Mouse (Mus musculus) midbrain, embryonic 10.5 days (tissue): ENCODE measurements around the gene Sem1. TPM values are rescaled to one million over a fixed set of nuclear protein-coding genes. Genes with fewer than 3 reads are reported as not detected.
A peak's percentile ranks its signal among the peaks of the same experiment; 100 is the strongest.

Source experiments
- DNase-seq: peaks from one replicate; pipeline ENCODE4 v3.0.0-alpha.2; 2017; ENCODE audit warnings: low spot score
- H3K27ac ChIP-seq: fragments of 300-500 bp; sonication (generic); replicated peaks from 2 replicates; pipeline ENCODE4 v1.5.1; 2016; ENCODE audit warnings: mild to moderate bottlenecking
- H3K27me3 ChIP-seq: fragments of 300-500 bp; sonication (generic); 2 replicates; pipeline ENCODE4 v1.6.1; 2016; ENCODE audit warnings: low read depth, mild to moderate bottlenecking; ENCODE audit not compliant: poor library complexity, severe bottlenecking
- H3K36me3 ChIP-seq: fragments of 300-500 bp; sonication (generic); 2 replicates; pipeline ENCODE4 v1.6.1; 2016; ENCODE audit warnings: mild to moderate bottlenecking, moderate library complexity
- H3K4me1 ChIP-seq: fragments of 300-500 bp; sonication (generic); 2 replicates; pipeline ENCODE4 v1.6.1; 2016
- H3K4me3 ChIP-seq: fragments of 300-500 bp; sonication (generic); 2 replicates; pipeline ENCODE4 v1.5.1; 2016; ENCODE audit warnings: mild to moderate bottlenecking, moderate library complexity
- H3K9me3 ChIP-seq: fragments of 300-500 bp; sonication (generic); replicated peaks from 2 replicates; pipeline ENCODE4 v1.6.1; 2016; ENCODE audit warnings: mild to moderate bottlenecking
- WGBS: fragments of 180-500 bp; shearing (Covaris S2); methylation state at CpG from one replicate; pipeline ENCODE4 v1.1.7; 2016; 5-methylcytosine and 5-hydroxymethylcytosine counted together
- polyA plus RNA-seq: library from polyadenylated mRNA; unstranded; fragments of >200 nt; fragmentation: Nextera tagmentation; extraction: Ambion mirVana; gene quantifications from 2 replicates; pipeline ENCODE4 v1.2.1, GENCODE M21; 2016

Gene Sem1
- polyA plus RNA-seq = 229 and 237 TPM in 2 replicates

DNA sequence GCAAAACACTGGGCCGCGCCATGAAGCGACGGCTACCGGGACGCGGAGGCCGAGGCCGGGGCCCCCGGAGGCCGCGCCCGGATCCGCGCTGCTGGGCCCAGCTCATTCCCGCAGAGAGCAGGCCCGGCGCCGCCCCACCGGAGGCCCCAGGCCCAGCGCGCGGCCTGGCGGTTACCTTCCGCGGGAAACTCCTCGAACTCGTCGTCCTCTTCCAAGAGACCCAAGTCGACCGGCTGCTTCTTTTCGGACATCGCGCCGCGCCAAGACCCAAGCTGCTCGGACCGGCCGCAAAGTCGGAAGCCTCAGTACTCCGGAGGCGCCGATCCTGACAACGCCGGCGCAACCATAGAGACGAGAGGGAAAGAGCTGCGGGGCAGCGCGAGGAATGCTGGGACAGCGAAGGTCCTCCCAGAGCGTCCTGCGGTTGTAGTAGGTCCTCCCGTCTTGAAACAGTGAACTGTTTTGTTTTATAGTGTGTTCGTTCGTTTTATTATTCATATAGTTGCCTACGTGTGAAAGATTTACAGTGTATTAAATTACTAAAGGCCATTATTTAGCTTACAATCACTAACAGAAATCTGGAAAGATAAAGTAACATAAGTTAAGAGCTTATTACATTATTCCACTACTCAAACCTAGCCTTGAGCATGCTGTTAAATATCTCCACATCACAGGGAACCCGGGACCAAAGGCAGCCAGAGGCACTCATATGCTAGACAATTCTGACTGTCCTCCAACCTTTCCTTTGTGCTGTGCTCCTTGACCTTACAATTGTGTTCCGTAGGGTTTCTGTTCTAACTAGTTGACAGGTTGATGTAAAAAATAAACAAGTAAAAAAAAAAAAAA, at the start of gene Sem1:
Gene Sem1 (minus strand): TSS at position 360 of the 846 bp plus-strand sequence.
- H3K9me3 ChIP-seq = no peaks in the 10 kb centered on the region
- peaks cover 20% of the 10 kb centered on the region for H3K36me3 ChIP-seq
- H3K4me1 ChIP-seq = peaks cover 15% of the 10 kb centered on the region
- peak within 1 kb of the TSS; percentile 94 for H3K4me3 ChIP-seq
- DNase-seq = peak; percentile 87
- H3K27me3 ChIP-seq = no peaks in the 10 kb centered on the region
- H3K27ac ChIP-seq = peak within 1 kb of the TSS; percentile 96
- WGBS = 1% methylated on average over 59 of the region's 59 CpGs

DNA sequence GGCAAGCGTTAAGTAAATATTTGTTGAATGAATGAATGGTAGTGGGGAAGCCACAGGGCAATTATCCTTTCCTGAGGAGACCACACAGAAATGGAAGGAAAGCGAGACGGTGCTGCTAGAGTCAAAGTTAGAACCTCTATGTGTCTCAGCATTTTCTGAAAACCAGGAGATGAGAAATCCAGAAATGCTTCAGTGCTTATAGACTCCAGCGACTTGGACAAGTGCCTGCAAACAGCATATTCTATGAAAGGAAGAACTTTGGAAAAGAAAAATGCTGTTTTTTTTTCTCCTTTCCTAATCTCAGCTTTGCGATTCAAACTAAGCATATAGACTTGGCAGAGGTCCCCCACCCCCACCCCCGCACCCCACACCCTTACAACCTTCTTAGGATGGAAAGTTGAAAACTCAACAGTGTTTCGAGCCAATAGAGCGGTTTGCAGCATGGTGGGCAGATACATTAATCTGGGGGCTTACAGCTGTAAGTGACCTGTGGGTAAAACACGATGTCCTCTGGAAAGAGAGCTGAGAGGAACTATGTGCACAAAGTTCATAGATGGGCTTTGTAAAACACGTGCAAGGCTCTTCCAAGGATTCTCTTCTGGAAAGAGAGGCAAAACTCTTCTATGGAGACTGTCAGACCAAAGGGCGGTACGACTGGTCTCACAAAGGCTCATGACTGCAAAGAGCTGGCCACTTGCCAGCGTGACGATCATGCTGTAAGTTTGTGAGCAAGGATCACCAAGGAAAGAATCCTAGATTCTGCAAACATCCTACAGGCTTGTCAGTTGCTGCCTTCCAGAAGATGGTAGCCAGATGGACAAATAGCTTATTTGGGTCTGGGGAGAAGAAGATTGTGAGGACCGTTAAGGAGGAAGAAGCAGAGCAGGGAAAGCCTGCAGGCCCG, 44.6 kb upstream of the Sem1 start:
- DNase-seq = no peak
- Histone ChIP-seq H3K27ac (no peak overlapping the region), H3K4me1 (peaks cover 4% of the 10 kb centered on the region; the same call in 1 of the 2 replicates), H3K4me3 (no peak overlapping the region), H3K9me3 (no peaks in the 10 kb centered on the region), H3K36me3 (no peaks in the 10 kb centered on the region), H3K27me3 (no peaks in the 10 kb centered on the region)
- 67% methylated on average over 16 of the region's 16 CpGs for WGBS

DNA sequence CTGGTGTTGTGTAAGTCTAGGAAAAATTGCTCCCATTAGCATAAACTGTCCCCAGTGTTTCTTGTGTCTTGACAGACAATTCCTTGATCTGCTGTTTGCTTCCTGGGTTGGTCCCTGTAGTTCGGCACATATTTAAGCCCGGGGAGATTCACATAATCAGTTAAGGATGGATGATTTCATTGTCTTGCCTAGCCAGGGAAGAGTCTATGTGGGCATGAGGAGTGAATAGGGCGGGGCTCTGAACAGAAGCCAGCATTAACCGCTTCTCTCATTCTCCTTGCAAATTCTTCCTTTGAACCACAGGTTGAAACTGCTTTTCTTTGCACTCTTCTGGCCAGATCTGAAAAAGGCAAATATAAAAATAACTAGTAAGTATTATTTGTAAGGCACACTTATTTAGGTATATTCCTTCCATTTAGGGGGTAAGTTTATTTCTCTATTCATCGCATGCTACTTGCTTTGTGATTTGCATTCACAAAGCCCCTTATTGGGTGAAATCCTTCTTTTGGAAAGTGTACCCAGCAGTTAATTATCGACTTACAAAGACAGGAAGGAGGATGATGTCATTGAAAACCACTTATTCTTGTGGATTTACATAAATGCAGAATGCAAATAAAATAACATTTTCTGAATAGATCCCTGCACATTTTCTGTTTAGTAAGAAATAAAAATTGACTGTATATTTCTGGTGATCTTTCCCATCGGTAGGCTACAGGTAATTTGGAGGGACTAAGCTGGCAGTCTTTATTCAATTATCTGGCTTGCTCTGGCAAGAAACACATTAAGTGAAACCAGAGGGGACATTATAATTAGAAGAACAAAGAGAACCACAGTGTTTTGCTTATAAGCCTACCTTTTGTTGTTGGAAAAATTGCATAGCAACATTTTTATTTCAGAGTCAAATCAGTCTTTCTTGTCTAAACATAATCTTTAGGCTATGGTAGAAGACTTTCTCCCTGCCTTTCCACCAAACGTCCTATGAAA, 25.4 kb upstream of the Sem1 start:
- no peak overlapping the region for H3K27ac ChIP-seq
- no peak overlapping the region for H3K4me3 ChIP-seq
- H3K9me3 ChIP-seq = no peaks in the 10 kb centered on the region
- peaks cover 12% of the 10 kb centered on the region for H3K4me1 ChIP-seq
- H3K36me3 ChIP-seq = no peaks in the 10 kb centered on the region
- 58% methylated on average over 8 of the region's 8 CpGs for WGBS
- no peaks in the 10 kb centered on the region for H3K27me3 ChIP-seq
- DNase-seq = no peak

DNA sequence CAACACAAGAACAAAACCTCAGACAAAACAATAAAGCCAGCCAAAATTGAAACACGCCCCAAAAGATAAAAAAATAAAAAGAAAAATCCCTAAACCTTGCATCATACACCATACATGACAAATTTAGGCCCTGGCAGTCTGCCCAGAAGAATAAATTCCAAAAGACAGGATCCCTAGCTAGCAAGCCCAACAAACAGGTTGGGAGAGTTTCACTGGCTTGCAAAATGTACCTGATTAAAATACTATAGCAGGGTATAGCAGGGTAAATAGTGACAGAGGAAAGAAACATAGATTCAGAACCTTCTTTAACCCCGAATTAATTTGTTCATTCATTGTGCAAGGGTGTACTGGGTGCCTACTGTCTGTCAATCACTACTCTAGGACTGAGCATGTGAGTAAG, 7.8 kb upstream of the Sem1 start:
- 84% methylated on average over 2 of the region's 2 CpGs for WGBS
- no peaks in the 10 kb centered on the region for H3K9me3 ChIP-seq
- H3K27ac ChIP-seq = no peak overlapping the region
- no peak for DNase-seq
- H3K4me3 ChIP-seq = no peak overlapping the region
- H3K4me1 ChIP-seq = no peaks in the 10 kb centered on the region
- H3K27me3 ChIP-seq = no peaks in the 10 kb centered on the region
- H3K36me3 ChIP-seq = no peaks in the 10 kb centered on the region

DNA sequence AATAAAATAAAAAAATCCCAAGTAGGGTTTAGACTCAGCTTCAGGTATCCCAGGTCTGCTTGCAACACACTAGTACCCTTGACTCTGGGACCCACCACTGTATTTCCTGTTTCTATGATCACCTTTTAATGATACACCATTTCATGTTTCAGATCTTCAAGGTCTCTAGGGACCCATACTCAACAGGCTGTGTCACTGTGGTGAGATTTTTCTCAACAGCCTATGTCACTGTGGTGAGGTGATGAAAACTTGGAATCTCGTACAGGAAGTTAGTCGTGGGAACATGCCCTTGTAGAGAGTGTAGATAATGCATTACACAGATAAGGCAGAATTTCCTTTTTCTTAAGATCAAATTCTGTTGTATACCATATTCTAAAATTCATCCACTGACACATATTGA, 3.4 kb upstream of the Sem1 start:
- H3K27ac ChIP-seq = no peak overlapping the region
- H3K36me3 ChIP-seq = no peaks in the 10 kb centered on the region
- H3K9me3 ChIP-seq = no peaks in the 10 kb centered on the region
- peaks cover 11% of the 10 kb centered on the region for H3K4me1 ChIP-seq
- no peaks in the 10 kb centered on the region for H3K27me3 ChIP-seq
- no peak overlapping the region for H3K4me3 ChIP-seq
- no peak for DNase-seq
- 88% methylated on average over 2 of the region's 2 CpGs for WGBS

DNA sequence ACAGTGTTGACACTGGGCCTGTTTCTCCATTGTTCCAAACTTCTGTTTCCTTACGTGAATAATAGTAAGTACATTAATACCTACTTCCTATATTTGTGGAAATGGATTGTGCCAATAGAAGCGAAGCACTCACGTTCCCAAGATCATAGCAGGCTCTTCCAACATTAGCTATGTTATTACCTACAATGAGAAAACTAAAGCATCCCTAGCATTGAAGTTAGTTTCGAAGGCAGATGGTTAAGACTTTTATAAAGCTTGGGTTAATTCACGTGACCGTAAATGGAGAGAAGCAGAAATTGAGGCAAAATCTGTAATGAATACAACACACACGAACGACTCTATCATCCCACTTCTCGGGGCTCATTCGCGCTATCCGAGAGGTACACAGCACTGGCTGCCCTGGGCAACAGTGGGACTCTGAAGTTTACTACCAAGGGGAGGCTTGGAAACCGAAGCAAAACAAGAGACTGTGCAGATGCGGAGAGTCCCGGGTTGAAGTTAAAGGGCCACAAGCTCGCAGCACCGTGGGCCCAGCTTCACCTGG, 650 bp downstream of the Sem1 start:
- 7% methylated on average over 17 of the region's 17 CpGs for WGBS
- Histone ChIP-seq H3K9me3 (no peaks in the 10 kb centered on the region), H3K27me3 (no peaks in the 10 kb centered on the region), H3K27ac (peak overlapping the region; percentile 96), H3K4me3 (peak overlapping the region; percentile 94), H3K4me1 (peaks cover 15% of the 10 kb centered on the region), H3K36me3 (peaks cover 20% of the 10 kb centered on the region)
- DNase-seq = no peak

DNA sequence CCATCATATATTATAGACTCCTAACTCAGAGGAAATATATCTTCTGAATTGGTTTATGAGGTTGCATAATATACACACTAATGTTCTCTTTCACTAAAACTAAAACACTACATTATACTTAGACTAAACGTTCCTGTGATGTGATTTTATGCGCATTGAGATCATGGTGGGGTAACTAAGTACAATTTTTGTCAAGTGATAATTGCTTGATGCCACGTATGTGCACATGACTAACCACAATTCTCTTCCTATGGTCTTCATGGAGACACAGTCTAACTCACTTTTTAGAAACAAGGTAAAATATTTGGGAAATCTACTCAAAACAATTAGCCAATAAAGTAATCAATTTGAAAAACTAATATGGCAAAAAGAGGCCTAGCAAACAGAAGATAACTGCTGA, 1.2 kb downstream of the Sem1 start:
- H3K27ac ChIP-seq = 0 out of 2 replicates have a peak overlapping the region, but pooled peaks have one; percentile 96
- 77% methylated on average over 3 of the region's 3 CpGs for WGBS
- DNase-seq = no peak
- peaks cover 20% of the 10 kb centered on the region for H3K36me3 ChIP-seq
- H3K27me3 ChIP-seq = no peaks in the 10 kb centered on the region
- H3K4me1 ChIP-seq = peaks cover 15% of the 10 kb centered on the region
- peak overlapping the region; percentile 94 for H3K4me3 ChIP-seq
- H3K9me3 ChIP-seq = no peaks in the 10 kb centered on the region

DNA sequence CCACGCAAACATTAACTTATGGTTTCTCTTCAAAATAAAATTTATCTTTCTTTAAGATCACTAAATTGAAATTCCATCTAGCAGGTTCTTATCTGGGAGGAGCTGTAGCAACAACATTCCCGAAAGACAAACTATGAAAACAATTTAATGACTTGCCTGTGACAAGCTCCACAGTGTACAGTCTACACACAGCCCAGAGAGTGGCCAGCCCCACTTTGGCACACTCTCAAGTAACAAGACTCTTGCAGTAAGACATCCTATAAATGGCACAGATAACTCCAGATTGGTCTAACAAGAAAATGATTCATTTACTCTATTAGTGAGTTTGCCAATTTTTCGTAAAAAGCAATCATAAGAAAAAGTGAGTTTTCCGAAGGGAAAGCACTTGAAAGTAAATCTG, 2.7 kb downstream of the Sem1 start:
- Histone ChIP-seq H3K4me3 (no peak overlapping the region), H3K36me3 (peaks cover 20% of the 10 kb centered on the region), H3K27ac (no peak overlapping the region), H3K4me1 (peaks cover 15% of the 10 kb centered on the region), H3K27me3 (no peaks in the 10 kb centered on the region), H3K9me3 (no peaks in the 10 kb centered on the region)
- WGBS = 93% methylated on average over 4 of the region's 4 CpGs
- no peak for DNase-seq

DNA sequence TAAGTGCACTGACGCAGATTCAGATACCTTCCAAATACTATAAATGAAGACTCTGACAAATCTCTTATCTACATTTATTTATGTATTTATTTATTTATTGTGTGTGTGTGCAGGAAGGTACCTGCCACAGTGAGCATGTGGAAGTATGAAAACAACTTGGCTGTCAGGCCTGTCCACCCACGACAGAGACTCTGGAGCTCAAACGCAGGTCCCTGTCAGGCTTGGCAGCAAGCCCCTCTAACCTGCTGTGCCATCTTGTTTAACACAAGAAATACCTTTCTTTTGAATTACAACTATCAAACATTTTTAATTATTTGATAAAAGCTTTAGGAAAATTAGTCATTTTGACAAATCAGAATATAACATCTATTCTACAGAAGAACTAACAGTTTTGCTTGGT, 10.0 kb downstream of the Sem1 start:
- no peak overlapping the region for H3K27ac ChIP-seq
- 86% methylated on average over 3 of the region's 3 CpGs for WGBS
- H3K27me3 ChIP-seq = no peaks in the 10 kb centered on the region
- DNase-seq = no peak
- no peak overlapping the region for H3K4me3 ChIP-seq
- H3K9me3 ChIP-seq = no peaks in the 10 kb centered on the region
- H3K36me3 ChIP-seq = peaks cover 8% of the 10 kb centered on the region; the same call in 1 of the 2 replicates
- no peaks in the 10 kb centered on the region for H3K4me1 ChIP-seq

DNA sequence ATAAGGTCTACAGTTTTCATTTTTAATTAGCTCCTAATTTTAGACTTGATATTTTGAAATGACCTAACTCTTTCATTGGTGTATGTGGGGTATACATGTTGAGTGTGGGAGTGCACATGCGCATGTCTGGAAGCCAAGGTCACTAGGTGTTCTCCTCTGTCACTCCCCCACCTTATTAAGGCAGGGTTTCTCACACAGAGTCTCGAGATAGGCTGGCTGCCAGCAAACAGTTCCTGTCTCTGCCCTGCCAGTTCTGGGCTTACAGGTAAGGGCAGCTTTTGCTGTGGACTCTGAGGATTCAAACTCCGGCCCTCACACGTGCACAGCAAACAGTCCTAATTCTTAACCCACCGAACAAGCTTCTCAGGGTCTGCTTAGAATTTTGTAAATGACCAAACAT, 14.8 kb downstream of the Sem1 start:
- no peak overlapping the region for H3K27ac ChIP-seq
- H3K36me3 ChIP-seq = peaks cover 12% of the 10 kb centered on the region
- H3K9me3 ChIP-seq = no peaks in the 10 kb centered on the region
- DNase-seq = no peak
- H3K4me1 ChIP-seq = no peaks in the 10 kb centered on the region
- no peak overlapping the region for H3K4me3 ChIP-seq
- no peaks in the 10 kb centered on the region for H3K27me3 ChIP-seq
- WGBS = 92% methylated on average over 5 of the region's 5 CpGs

DNA sequence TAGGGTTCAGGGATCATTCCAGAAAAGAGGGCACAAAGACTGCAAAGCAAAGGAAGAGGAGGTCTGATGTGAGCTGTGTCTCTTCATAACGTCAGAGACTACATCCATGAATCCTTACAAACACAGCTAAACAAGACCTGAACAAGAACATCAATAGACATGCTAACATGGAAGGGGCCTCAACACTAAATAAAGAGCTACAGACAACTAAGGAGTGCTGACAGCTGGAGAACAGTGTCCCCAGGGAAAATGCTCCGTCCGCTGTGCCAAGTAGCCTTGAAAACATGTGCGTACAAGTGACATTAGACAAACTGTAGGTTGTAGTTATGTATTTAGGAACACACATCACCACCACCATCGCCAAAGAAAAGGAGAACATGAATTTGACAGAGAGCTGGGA, 15.7 kb downstream of the Sem1 start:
- 90% methylated on average over 5 of the region's 5 CpGs for WGBS
- H3K4me3 ChIP-seq = no peak overlapping the region
- no peaks in the 10 kb centered on the region for H3K27me3 ChIP-seq
- no peak overlapping the region for H3K27ac ChIP-seq
- DNase-seq = no peak
- no peaks in the 10 kb centered on the region for H3K4me1 ChIP-seq
- no peaks in the 10 kb centered on the region for H3K9me3 ChIP-seq
- peaks cover 17% of the 10 kb centered on the region for H3K36me3 ChIP-seq

DNA sequence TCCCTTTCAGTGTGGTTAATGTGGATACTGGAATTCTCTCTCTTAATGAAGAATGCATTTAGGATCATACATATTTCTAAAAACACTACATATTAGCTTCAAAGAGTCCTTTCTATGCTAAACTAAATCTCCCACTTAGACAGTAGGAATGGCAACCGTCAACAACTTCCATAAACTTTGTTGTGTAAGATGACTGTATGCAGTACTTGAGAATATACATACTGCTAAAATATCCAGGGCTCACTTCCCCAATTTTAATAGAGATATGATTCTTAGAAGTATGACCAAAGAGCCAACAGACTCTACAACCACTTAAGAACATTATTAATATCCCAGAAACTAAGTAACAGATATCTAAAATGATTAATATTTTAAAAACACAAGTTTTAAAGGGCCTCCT, 20.8 kb downstream of the Sem1 start:
- WGBS = 95% methylated on average over 1 of the region's 1 CpGs
- Histone ChIP-seq H3K27me3 (no peaks in the 10 kb centered on the region), H3K4me1 (no peaks in the 10 kb centered on the region), H3K27ac (no peak overlapping the region), H3K9me3 (no peaks in the 10 kb centered on the region), H3K36me3 (peaks cover 42% of the 10 kb centered on the region), H3K4me3 (no peak overlapping the region)
- no peak for DNase-seq
